ENCODE assay signal across 31 mouse cellular contexts in the genomic region with DNA sequence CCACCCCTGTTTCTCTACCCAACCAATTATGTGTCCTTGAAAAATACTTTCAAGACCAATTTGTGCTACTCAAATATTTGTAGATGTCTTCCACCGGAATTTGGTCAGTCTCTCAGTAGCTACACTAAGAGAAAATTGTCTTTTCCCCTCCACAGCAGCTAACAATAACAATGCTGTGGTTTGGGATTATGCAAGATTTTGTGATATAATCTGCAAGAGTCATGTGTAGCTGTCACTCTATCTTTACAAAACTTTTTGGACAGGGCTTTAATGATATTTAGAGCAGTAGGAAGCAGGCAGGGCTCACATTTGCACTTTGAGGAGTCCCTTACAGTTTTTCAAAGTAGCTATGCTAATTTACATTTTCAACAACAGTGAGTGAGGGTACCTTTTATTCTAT.
"Had no signal": no experiment of that assay in that cellular context is flagged by ENCODE, and none has a peak within 500 bp of the region (broad histone marks: within the 10 kb centered on the region; RNA-seq: fewer than 3 reads in every experiment).

No protein-coding gene starts in this region.

- H3K9ac ChIP-seq: limb, embryonic 12.5 days; limb, embryonic 13.5 days; limb, embryonic 15.5 days; liver, embryonic 12.5 days; liver, embryonic 13.5 days; liver, embryonic 14.5 days; liver, embryonic 15.5 days; liver, postnatal 0 days; lung, embryonic 14.5 days; lung, embryonic 15.5 days; midbrain, embryonic 12.5 days; midbrain, embryonic 13.5 days; midbrain, embryonic 15.5 days; neural tube, embryonic 12.5 days had no signal

- H3K4me3 ChIP-seq: left cerebral cortex, adult 2 months; limb, embryonic 12.5 days; limb, embryonic 13.5 days; limb, embryonic 15.5 days; liver, embryonic 12.5 days; liver, embryonic 13.5 days; liver, embryonic 15.5 days; lung, embryonic 15.5 days; megakaryocyte, embryonic 14.5 days; midbrain, embryonic 10.5 days; midbrain, embryonic 12.5 days; midbrain, embryonic 13.5 days; midbrain, embryonic 15.5 days; neural tube, embryonic 12.5 days had no signal

- H3K27ac ChIP-seq: left cerebral cortex, adult 2 months; limb, embryonic 12.5 days; limb, embryonic 13.5 days; limb, embryonic 15.5 days; liver, embryonic 12.5 days; liver, embryonic 13.5 days; liver, embryonic 14.5 days; liver, embryonic 15.5 days; lung, embryonic 15.5 days; macrophage; midbrain, embryonic 10.5 days; midbrain, embryonic 12.5 days; midbrain, embryonic 13.5 days; midbrain, embryonic 15.5 days; neural tube, embryonic 12.5 days had no signal

- DNase-seq: left cerebral cortex, postnatal 4 days; liver; liver, embryonic 13.5 days; liver, postnatal 0 days; lung, adult 18-20 months; lung, adult 2 months; lung, embryonic 14.5 days; lung, postnatal 10 days; lung, postnatal 14 days; lung, postnatal 36 days; lung, postnatal 4 days; midbrain, embryonic 14.5 days had no signal

- H3K4me1 ChIP-seq: limb, embryonic 12.5 days; limb, embryonic 13.5 days; limb, embryonic 15.5 days; liver, embryonic 12.5 days; liver, embryonic 13.5 days; liver, embryonic 15.5 days; lung, embryonic 15.5 days; megakaryocyte, embryonic 14.5 days; midbrain, embryonic 12.5 days; midbrain, embryonic 13.5 days; midbrain, embryonic 15.5 days; neural tube, embryonic 12.5 days had no signal

- H3K4me2 ChIP-seq: limb, embryonic 12.5 days; limb, embryonic 13.5 days; limb, embryonic 15.5 days; liver, embryonic 11.5 days; liver, embryonic 12.5 days; liver, embryonic 13.5 days; liver, embryonic 15.5 days; lung, embryonic 14.5 days; lung, embryonic 15.5 days; midbrain, embryonic 11.5 days; midbrain, embryonic 12.5 days; midbrain, embryonic 13.5 days; midbrain, embryonic 15.5 days; neural tube, embryonic 12.5 days had no signal

- H3K9me3 ChIP-seq: limb, embryonic 12.5 days; limb, embryonic 13.5 days; limb, embryonic 15.5 days; liver, embryonic 12.5 days; liver, embryonic 13.5 days; liver, embryonic 15.5 days; lung, embryonic 15.5 days; megakaryocyte, embryonic 14.5 days; midbrain, embryonic 10.5 days; midbrain, embryonic 12.5 days; midbrain, embryonic 13.5 days; midbrain, embryonic 15.5 days; neural tube, embryonic 12.5 days had no signal

- H3K27me3 ChIP-seq: limb, embryonic 12.5 days; limb, embryonic 13.5 days; limb, embryonic 15.5 days; liver, embryonic 12.5 days; liver, embryonic 13.5 days; liver, embryonic 15.5 days; lung, embryonic 15.5 days; megakaryocyte, embryonic 14.5 days; midbrain, embryonic 12.5 days; midbrain, embryonic 13.5 days; midbrain, embryonic 15.5 days; neural tube, embryonic 12.5 days had no signal

- ATAC-seq: liver, embryonic 12.5 days; liver, postnatal 0 days; lung, postnatal 0 days; midbrain, embryonic 13.5 days; midbrain, embryonic 15.5 days; midbrain, embryonic 16.5 days had no signal

- H3K36me3 ChIP-seq: limb, embryonic 12.5 days; limb, embryonic 13.5 days; limb, embryonic 15.5 days; liver, embryonic 12.5 days; liver, embryonic 13.5 days; liver, embryonic 15.5 days; lung, embryonic 15.5 days; midbrain, embryonic 10.5 days; midbrain, embryonic 12.5 days; midbrain, embryonic 13.5 days; midbrain, embryonic 15.5 days; neural tube, embryonic 12.5 days had no signal
